Mouse (Mus musculus) midbrain, embryonic 12.5 days (tissue): Measurements from ENCODE around the gene Olfr1326-ps1. TPM values are rescaled to one million over a fixed set of nuclear protein-coding genes. Genes with fewer than 3 reads are reported as not detected.

Source experiments
- ATAC-seq: fragments of 200-750 bp; cut with Nextera tagmentation; 2 replicates; pipeline ENCODE4 v1.8.0; 2017; ENCODE audit warnings: low read depth, moderate TSS enrichment, moderate library complexity; ENCODE audit not compliant: low FRiP score
- H3K27ac ChIP-seq: fragments of 300-500 bp; sonication (generic); replicated peaks from 2 replicates; pipeline ENCODE4 v1.5.1; 2016; ENCODE audit warnings: mild to moderate bottlenecking
- H3K27me3 ChIP-seq: fragments of 300-500 bp; sonication (generic); 2 replicates; pipeline ENCODE4 v1.6.1; 2016; ENCODE audit warnings: mild to moderate bottlenecking
- H3K36me3 ChIP-seq: fragments of 300-500 bp; sonication (generic); 2 replicates; pipeline ENCODE4 v1.6.1; 2016
- H3K4me1 ChIP-seq: fragments of 300-500 bp; sonication (generic); 2 replicates; pipeline ENCODE4 v1.6.1; 2016
- H3K4me2 ChIP-seq: fragments of 300-500 bp; sonication (generic); replicated peaks from 2 replicates; pipeline ENCODE4 v1.6.1; 2016; ENCODE audit warnings: mild to moderate bottlenecking, moderate library complexity
- H3K4me3 ChIP-seq: fragments of 300-500 bp; sonication (generic); 2 replicates; pipeline ENCODE4 v1.5.1; 2016; ENCODE audit warnings: mild to moderate bottlenecking
- H3K9ac ChIP-seq: fragments of 300-500 bp; sonication (generic); replicated peaks from 2 replicates; pipeline ENCODE4 v1.6.1; 2016; ENCODE audit warnings: mild to moderate bottlenecking, moderate library complexity
- H3K9me3 ChIP-seq: fragments of 300-500 bp; sonication (generic); 2 replicates; pipeline ENCODE4 v1.6.1; 2016; ENCODE audit warnings: mild to moderate bottlenecking
- WGBS: fragments of 180-500 bp; shearing (Covaris S2); methylation state at CpG from one replicate; pipeline ENCODE4 v1.1.7; 2016; 5-methylcytosine and 5-hydroxymethylcytosine counted together
- polyA plus RNA-seq: library from polyadenylated mRNA; unstranded; fragments of >200 nt; fragmentation: Nextera tagmentation; extraction: Ambion mirVana; gene quantifications from 2 replicates; pipeline ENCODE4 v1.2.1, GENCODE M21; 2016

Gene Olfr1326-ps1
- polyA plus RNA-seq: not detected in 2 replicates

DNA sequence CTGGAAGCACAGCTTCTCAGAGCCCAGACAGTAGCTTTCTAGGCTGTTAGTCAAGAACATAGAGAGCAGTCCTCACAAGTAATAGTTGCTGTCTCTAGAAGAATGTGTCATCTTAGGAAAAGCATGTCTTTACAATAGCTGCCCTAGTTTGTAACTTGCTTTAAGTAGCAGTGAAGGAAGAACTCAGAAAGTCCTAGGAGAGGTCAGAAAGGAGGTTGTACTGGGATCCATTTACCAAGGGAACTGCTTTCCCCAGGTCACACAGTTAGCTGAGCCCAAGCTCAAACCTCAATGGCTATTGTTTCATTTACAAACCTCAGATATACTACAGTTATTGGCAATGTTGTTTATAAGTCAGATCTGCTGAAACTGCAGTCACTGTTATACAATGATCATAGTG, at the start of gene Olfr1326-ps1:
TSS of gene Olfr1326-ps1 (minus strand) at position 101 of the 400 bp plus-strand sequence.
- Histone ChIP-seq H3K36me3 (no peaks in the 10 kb centered on the region), H3K4me2 (no peak within 1 kb of the TSS), H3K27ac (no peak within 1 kb of the TSS), H3K4me1 (no peaks in the 10 kb centered on the region), H3K4me3 (no peak within 1 kb of the TSS), H3K9ac (no peak within 1 kb of the TSS), H3K9me3 (no peaks in the 10 kb centered on the region), H3K27me3 (no peaks in the 10 kb centered on the region)
- ATAC-seq: no peak

DNA sequence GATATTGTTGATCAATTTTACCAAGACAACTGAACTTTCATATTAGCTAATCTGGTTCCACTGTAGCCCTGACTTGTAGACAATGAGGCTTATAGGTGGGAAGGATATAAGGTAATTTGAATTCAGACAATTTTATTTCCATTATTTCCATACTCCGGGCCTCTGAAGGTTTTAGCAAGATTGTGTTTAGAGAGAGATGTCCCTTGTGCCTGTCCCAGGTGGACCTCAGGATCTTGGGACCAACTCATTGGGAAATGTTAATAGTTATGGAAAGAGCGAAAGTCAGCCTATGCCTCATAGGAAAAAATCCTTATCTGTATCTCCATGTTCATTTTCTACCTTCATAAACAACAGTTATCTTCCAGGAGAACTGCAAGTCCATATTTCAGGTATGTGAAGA, 17.7 kb upstream of the Olfr1326-ps1 start, which contains the start of gene Olfr1325:
TSS of gene Olfr1325 (plus strand) at position 301 of the 400 bp plus-strand sequence.
- Histone ChIP-seq H3K4me3 (no peak within 1 kb of the TSS), H3K27ac (no peak within 1 kb of the TSS), H3K27me3 (no peaks in the 10 kb centered on the region), H3K9me3 (no peaks in the 10 kb centered on the region), H3K4me1 (no peaks in the 10 kb centered on the region), H3K9ac (no peak within 1 kb of the TSS), H3K36me3 (no peaks in the 10 kb centered on the region), H3K4me2 (no peak within 1 kb of the TSS)
- ATAC-seq: no peak
- WGBS: 86% methylated on average over 2 of the region's 2 CpGs

Other genes with a start within 250 kb of the Olfr1326-ps1 start
- gene Plxna3, start 245.8 kb downstream of the Olfr1326-ps1 start, polyA plus RNA-seq: 51.3 and 55.4 TPM in 2 replicates
- gene Lage3, start 221.3 kb downstream of the Olfr1326-ps1 start, polyA plus RNA-seq: 99.7 and 104 TPM in 2 replicates
- gene Ubl4a, start 201.7 kb downstream of the Olfr1326-ps1 start, polyA plus RNA-seq: 61.1 and 68.2 TPM in 2 replicates
- gene Slc10a3, start 201.5 kb downstream of the Olfr1326-ps1 start, polyA plus RNA-seq: 8.8 and 9.0 TPM in 2 replicates
- gene Fam3a, start 181.6 kb downstream of the Olfr1326-ps1 start, polyA plus RNA-seq: 30.5 and 33.2 TPM in 2 replicates
- gene Ikbkg, start 181.6 kb downstream of the Olfr1326-ps1 start, polyA plus RNA-seq: 23.2 and 24.4 TPM in 2 replicates
- gene G6pdx, start 145.7 kb downstream of the Olfr1326-ps1 start, polyA plus RNA-seq: 53.6 and 54.1 TPM in 2 replicates
- gene Gm6880, start 93.5 kb downstream of the Olfr1326-ps1 start, polyA plus RNA-seq: not detected in 2 replicates
- not detected in 2 replicates for gene Olfr1325, start 17.8 kb upstream of the Olfr1326-ps1 start, polyA plus RNA-seq
- gene Gm5640, start 70.7 kb upstream of the Olfr1326-ps1 start, polyA plus RNA-seq: not detected in 2 replicates
- gene Gm6890, start 166.0 kb upstream of the Olfr1326-ps1 start, polyA plus RNA-seq: not detected in 2 replicates